Mouse (Mus musculus) intestine, postnatal 0 days (tissue): ENCODE results near the gene Smarce1. TPM values are rescaled to one million over a fixed set of nuclear protein-coding genes. Genes with fewer than 3 reads are reported as not detected.

Source experiments
- ATAC-seq: fragments of 200-750 bp; cut with Nextera tagmentation; 2 replicates; pipeline ENCODE4 v1.8.0; 2017; ENCODE audit warnings: mild to moderate bottlenecking, moderate TSS enrichment, moderate library complexity
- H3K27ac ChIP-seq: fragments of 300-500 bp; sonication (generic); 2 replicates; pipeline ENCODE4 v1.5.1; 2014; ENCODE audit warnings: mild to moderate bottlenecking, low read depth, low read length, moderate library complexity
- H3K27me3 ChIP-seq: fragments of 300-500 bp; sonication (generic); replicated peaks from 2 replicates; pipeline ENCODE4 v1.6.1; 2014; ENCODE audit warnings: low read length, mixed read lengths; ENCODE audit not compliant: control insufficient read depth, insufficient read depth
- H3K36me3 ChIP-seq: fragments of 300-500 bp; sonication (generic); 2 replicates; pipeline ENCODE4 v1.6.1; 2014; ENCODE audit warnings: mild to moderate bottlenecking, moderate library complexity; ENCODE audit not compliant: control insufficient read depth, insufficient read depth
- H3K4me1 ChIP-seq: fragments of 300-500 bp; sonication (generic); replicated peaks from 2 replicates; pipeline ENCODE4 v1.6.1; 2014; ENCODE audit warnings: antibody characterized with exemption, low read length, mixed read lengths; ENCODE audit not compliant: control insufficient read depth, insufficient read depth
- H3K4me2 ChIP-seq: fragments of 300-500 bp; sonication (generic); replicated peaks from 2 replicates; pipeline ENCODE4 v1.6.1; 2014; ENCODE audit warnings: low read depth, mild to moderate bottlenecking, moderate library complexity
- H3K4me3 ChIP-seq: fragments of 300-500 bp; sonication (generic); 2 replicates; pipeline ENCODE4 v1.5.1; 2014; ENCODE audit warnings: low read depth, low read length
- H3K9ac ChIP-seq: fragments of 300-500 bp; sonication (generic); 2 replicates; pipeline ENCODE4 v1.6.1; 2014; ENCODE audit warnings: mild to moderate bottlenecking, low read depth, low read length
- H3K9me3 ChIP-seq: fragments of 300-500 bp; sonication (generic); 2 replicates; pipeline ENCODE4 v1.6.1; 2016; ENCODE audit warnings: mixed run types; ENCODE audit not compliant: control insufficient read depth
- CTCF ChIP-seq: sonication (generic); IDR thresholded peaks from 2 replicates; pipeline ENCODE4 v1.5.1; 2016; ENCODE audit warnings: low read depth, mild to moderate bottlenecking, control low read depth, antibody characterized with exemption, moderate library complexity
- WGBS: fragments of 180-500 bp; shearing (Covaris S2); extraction: QIAGEN DNeasy Blood & Tissue Kit; methylation state at CpG from one replicate; pipeline ENCODE4 v1.1.7; 2014; 5-methylcytosine and 5-hydroxymethylcytosine counted together
- polyA plus RNA-seq: library from polyadenylated mRNA; unstranded; fragments of >200 nt; fragmentation: Nextera tagmentation; extraction: Ambion mirVana; gene quantifications from 2 replicates; pipeline ENCODE4 v1.2.1, GENCODE M21; 2015

Gene Smarce1
- polyA plus RNA-seq, 1 experiment from 2014 or later, result 73.1 TPM

- Histone ChIP-seq H3K27me3 (no peaks in the 10 kb centered on the region), H3K9me3 (no peaks in the 10 kb centered on the region), H3K9ac (no peak overlapping the region), H3K4me3 (no peak overlapping the region), H3K4me1 (no peaks in the 10 kb centered on the region), H3K4me2 (no peak overlapping the region), H3K36me3 (no peaks in the 10 kb centered on the region), H3K27ac (no peak overlapping the region)
- WGBS, result 43% methylated on average over 5 of the region's 5 CpGs
- no peak for TF ChIP-seq CTCF
- ATAC-seq, result no peak
Measured at GRCm38 (mm10) chr11:99161648-99162047, 69.2 kb downstream of the Smarce1 start.

- H3K27me3 ChIP-seq, result no peaks in the 10 kb centered on the region
- 87% methylated on average over 6 of the region's 6 CpGs for WGBS
- no peak for ATAC-seq
- no peaks in the 10 kb centered on the region for H3K9me3 ChIP-seq
- H3K36me3 ChIP-seq, result no peaks in the 10 kb centered on the region
- no peak overlapping the region for H3K4me2 ChIP-seq
- H3K4me3 ChIP-seq, result no peak overlapping the region
- no peak for TF ChIP-seq CTCF
- no peak overlapping the region for H3K27ac ChIP-seq
- no peaks in the 10 kb centered on the region for H3K4me1 ChIP-seq
- H3K9ac ChIP-seq, result no peak overlapping the region
Measured at GRCm38 (mm10) chr11:99160228-99160627, 70.6 kb downstream of the Smarce1 start.

Other genes with a start within 250 kb of the Smarce1 start
- gene Gjd3, start 248.0 kb downstream of the Smarce1 start, polyA plus RNA-seq, result 0.61 and 0.80 TPM in 2 replicates
- gene Top2a, start 206.8 kb downstream of the Smarce1 start, polyA plus RNA-seq, result 40.9 and 41.8 TPM in 2 replicates
- 174 and 176 TPM in 2 replicates for gene Igfbp4, start 189.8 kb downstream of the Smarce1 start, polyA plus RNA-seq
- 0.39 and 0.53 TPM in 2 replicates for gene Tns4, start 141.7 kb downstream of the Smarce1 start, polyA plus RNA-seq
- gene Ccr7, start 75.9 kb downstream of the Smarce1 start, polyA plus RNA-seq, result 0.14 TPM in 1 of 2 replicates, not detected in the other
- 0.42 and 0.61 TPM in 2 replicates for gene Krt222, start 13.1 kb upstream of the Smarce1 start, polyA plus RNA-seq
- 0.08 TPM in 1 of 2 replicates, not detected in the other for gene Krt24, start 54.2 kb upstream of the Smarce1 start, polyA plus RNA-seq
- gene Krt25, start 91.9 kb upstream of the Smarce1 start, polyA plus RNA-seq, result 0.26 and 0.52 TPM in 2 replicates
- not detected in 2 replicates for gene Krt26, start 106.9 kb upstream of the Smarce1 start, polyA plus RNA-seq
- not detected in 2 replicates for gene Krt27, start 120.1 kb upstream of the Smarce1 start, polyA plus RNA-seq
- not detected in 2 replicates for gene Krt28, start 143.9 kb upstream of the Smarce1 start, polyA plus RNA-seq
- 13.6 and 14.5 TPM in 2 replicates for gene Krt10, start 158.3 kb upstream of the Smarce1 start, polyA plus RNA-seq
- 0.07 and 0.10 TPM in 2 replicates for gene Krt12, start 191.2 kb upstream of the Smarce1 start, polyA plus RNA-seq
- 166 and 189 TPM in 2 replicates for gene Krt20, start 207.1 kb upstream of the Smarce1 start, polyA plus RNA-seq